Mouse (Mus musculus): ENCODE data around the gene Arid1a. TPM values are rescaled to one million over a fixed set of nuclear protein-coding genes. Genes with fewer than 3 reads are reported as not detected.
A peak's percentile ranks its signal among the peaks of the same experiment; 100 is the strongest.
"Not testable (repeated sequence)": the region's sequence is repeated elsewhere in the genome, so short reads cannot be mapped to it uniquely, and the experiment has no call there.

The Arid1a gene
- polyA plus RNA-seq, 1 experiment from 2014 or later, result 10.4 TPM

- Histone ChIP-seq H3K9ac (ENCODE audit: low read depth, low read length) (peak overlapping the region; percentile 32), H3K36me3 (ENCODE audit: control insufficient read depth, insufficient read depth) (peaks cover 4% of the 10 kb centered on the region; the same call in 1 of the 2 replicates), H3K9me3 (ENCODE audit: control insufficient read depth) (no peaks in the 10 kb centered on the region), H3K27me3 (replicated peaks; ENCODE audit: control insufficient read depth, insufficient read depth, low read length) (no peaks in the 10 kb centered on the region), H3K4me1 (replicated peaks; ENCODE audit: control insufficient read depth, insufficient read depth, low read length) (peaks cover 4% of the 10 kb centered on the region; the same call in 1 of the 2 replicates), H3K4me3 (ENCODE audit: low read depth, low read length) (peak overlapping the region; percentile 14; the same call in 1 of the 2 replicates), H3K27ac (ENCODE audit: low read depth, low read length) (peak overlapping the region; percentile 67), H3K4me2 (replicated peaks; ENCODE audit: low read depth) (peak overlapping the region; percentile 61)
- 11% methylated on average over 15 of the region's 15 CpGs for WGBS
- ATAC-seq, result peak; percentile 74
- TF ChIP-seq CTCF (IDR thresholded peaks at IDR 0.05; ENCODE audit: low read depth), result no peak
Measured at GRCm38 (mm10) chr4:133659497-133660192, 96.9 kb downstream of the Arid1a start.

- no peak overlapping the region for H3K4me3 ChIP-seq (ENCODE audit: low read depth, low read length)
- no peaks in the 10 kb centered on the region for H3K27me3 ChIP-seq (replicated peaks; ENCODE audit: control insufficient read depth, insufficient read depth, low read length)
- H3K4me2 ChIP-seq (replicated peaks; ENCODE audit: low read depth), result no peak overlapping the region
- H3K27ac ChIP-seq (ENCODE audit: low read depth, low read length), result no peak overlapping the region
- no peaks in the 10 kb centered on the region for H3K9me3 ChIP-seq (ENCODE audit: control insufficient read depth)
- no peak for ATAC-seq
- H3K36me3 ChIP-seq (ENCODE audit: control insufficient read depth, insufficient read depth), result peaks cover 4% of the 10 kb centered on the region; the same call in 1 of the 2 replicates
- peaks cover 4% of the 10 kb centered on the region; the same call in 1 of the 2 replicates for H3K4me1 ChIP-seq (replicated peaks; ENCODE audit: control insufficient read depth, insufficient read depth, low read length)
- 44% methylated on average over 2 of the region's 2 CpGs for WGBS
- 0 out of 2 replicates have a peak overlapping the region, but pooled peaks have one; percentile 7 for H3K9ac ChIP-seq (ENCODE audit: low read depth, low read length)
- no peak for TF ChIP-seq CTCF (IDR thresholded peaks at IDR 0.05; ENCODE audit: low read depth)
Measured at GRCm38 (mm10) chr4:133658729-133659128, 97.8 kb downstream of the Arid1a start.

- ATAC-seq, result no peak
- Histone ChIP-seq H3K4me2 (replicated peaks; ENCODE audit: low read depth) (no peak overlapping the region), H3K4me3 (ENCODE audit: low read depth, low read length) (no peak overlapping the region), H3K36me3 (ENCODE audit: control insufficient read depth, insufficient read depth) (peaks cover 4% of the 10 kb centered on the region; the same call in 1 of the 2 replicates), H3K9me3 (ENCODE audit: control insufficient read depth) (no peaks in the 10 kb centered on the region), H3K27ac (ENCODE audit: low read depth, low read length) (no peak overlapping the region), H3K4me1 (replicated peaks; ENCODE audit: control insufficient read depth, insufficient read depth, low read length) (peaks cover 4% of the 10 kb centered on the region; the same call in 1 of the 2 replicates), H3K27me3 (replicated peaks; ENCODE audit: control insufficient read depth, insufficient read depth, low read length) (no peaks in the 10 kb centered on the region), H3K9ac (ENCODE audit: low read depth, low read length) (0 out of 2 replicates have a peak overlapping the region, but pooled peaks have one; percentile 7)
- no peak for TF ChIP-seq CTCF (IDR thresholded peaks at IDR 0.05; ENCODE audit: low read depth)
- WGBS, result 72% methylated on average over 5 of the region's 5 CpGs
Measured at GRCm38 (mm10) chr4:133657829-133658458, 98.6 kb downstream of the Arid1a start.

- Histone ChIP-seq H3K27ac (ENCODE audit: low read depth, low read length) (no peak overlapping the region), H3K36me3 (ENCODE audit: control insufficient read depth, insufficient read depth) (no peaks in the 10 kb centered on the region), H3K9me3 (ENCODE audit: control insufficient read depth) (no peaks in the 10 kb centered on the region), H3K4me3 (ENCODE audit: low read depth, low read length) (no peak overlapping the region), H3K4me1 (replicated peaks; ENCODE audit: control insufficient read depth, insufficient read depth, low read length) (peaks cover 4% of the 10 kb centered on the region; the same call in 1 of the 2 replicates), H3K4me2 (replicated peaks; ENCODE audit: low read depth) (no peak overlapping the region), H3K9ac (ENCODE audit: low read depth, low read length) (no peak overlapping the region), H3K27me3 (replicated peaks; ENCODE audit: control insufficient read depth, insufficient read depth, low read length) (no peaks in the 10 kb centered on the region)
- no peak for ATAC-seq
- WGBS, result 22% methylated on average over 4 of the region's 4 CpGs
- TF ChIP-seq CTCF (IDR thresholded peaks at IDR 0.05; ENCODE audit: low read depth), result no peak
Measured at GRCm38 (mm10) chr4:133656997-133657396, 99.6 kb downstream of the Arid1a start.

- H3K27ac ChIP-seq (ENCODE audit: low read depth, low read length), result no peak overlapping the region
- ATAC-seq, result no peak
- H3K4me3 ChIP-seq (ENCODE audit: low read depth, low read length), result no peak overlapping the region
- H3K4me1 ChIP-seq (replicated peaks; ENCODE audit: control insufficient read depth, insufficient read depth, low read length), result peaks cover 4% of the 10 kb centered on the region; the same call in 1 of the 2 replicates
- no peaks in the 10 kb centered on the region for H3K9me3 ChIP-seq (ENCODE audit: control insufficient read depth)
- WGBS, result 55% methylated on average over 4 of the region's 4 CpGs
- TF ChIP-seq CTCF (IDR thresholded peaks at IDR 0.05; ENCODE audit: low read depth), result no peak
- no peak overlapping the region for H3K4me2 ChIP-seq (replicated peaks; ENCODE audit: low read depth)
- no peak overlapping the region for H3K9ac ChIP-seq (ENCODE audit: low read depth, low read length)
- H3K36me3 ChIP-seq (ENCODE audit: control insufficient read depth, insufficient read depth), result no peaks in the 10 kb centered on the region
- H3K27me3 ChIP-seq (replicated peaks; ENCODE audit: control insufficient read depth, insufficient read depth, low read length), result no peaks in the 10 kb centered on the region
Measured at GRCm38 (mm10) chr4:133656294-133656693, 100.3 kb downstream of the Arid1a start.

- H3K27ac ChIP-seq (ENCODE audit: low read depth, low read length), result not testable (repeated sequence)
- peak; percentile 10; the same call in 1 of the 2 replicates for TF ChIP-seq CTCF (IDR thresholded peaks at IDR 0.05; ENCODE audit: low read depth)
Measured at GRCm38 (mm10) chr4:133654070-133654469, 102.5 kb downstream of the Arid1a start.

More at GRCm38 (mm10) chr4:133654070-133654469, 102.5 kb downstream of the Arid1a start:
- H3K36me3 ChIP-seq (ENCODE audit: control insufficient read depth, insufficient read depth); H3K4me2 ChIP-seq (replicated peaks; ENCODE audit: low read depth); H3K9ac ChIP-seq (ENCODE audit: low read depth, low read length); ATAC-seq; H3K4me1 ChIP-seq (replicated peaks; ENCODE audit: control insufficient read depth, insufficient read depth, low read length); H3K4me3 ChIP-seq (ENCODE audit: low read depth, low read length); H3K9me3 ChIP-seq (ENCODE audit: control insufficient read depth); H3K27me3 ChIP-seq (replicated peaks; ENCODE audit: control insufficient read depth, insufficient read depth, low read length): not testable (repeated sequence)
- 95% methylated on average over 5 of the region's 5 CpGs for whole genome bisulfite sequencing
